Mouse (Mus musculus) limb, embryonic 10.5 days (tissue): ENCODE data around the gene Tectb. TPM values are rescaled to one million over a fixed set of nuclear protein-coding genes. Genes with fewer than 3 reads are reported as not detected.

Experiments used
- microRNA-seq: library from miRNA; unstranded; fragments of <30 nt; microRNA quantifications from one replicate; pipeline ENCODE4, GENCODE M21; 2017
- polyA plus RNA-seq: library from polyadenylated mRNA; unstranded; fragments of >200 nt; fragmentation: Nextera tagmentation; extraction: Ambion mirVana; gene quantifications from 2 replicates; pipeline ENCODE4 v1.2.1, GENCODE M21; 2016

The Tectb gene
- polyA plus RNA-seq, 1 experiment from 2014 or later: not detected

Small RNA genes lying within 50 kb of the gene (microRNA-seq; reads per million reads assigned to microRNA genes)
- gene Mir6715: not detected

Other genes with a start within 250 kb of the Tectb start
- 15.8 and 16.2 TPM in 2 replicates for gene Gpam, start 53.5 kb upstream of the Tectb start, polyA plus RNA-seq
- not detected in 2 replicates for gene Gucy2g, start 60.5 kb downstream of the Tectb start, polyA plus RNA-seq
- 15.4 and 25.6 TPM in 2 replicates for gene Acsl5, start 71.2 kb downstream of the Tectb start, polyA plus RNA-seq
- gene Zdhhc6, start 135.3 kb downstream of the Tectb start, polyA plus RNA-seq: 113 and 120 TPM in 2 replicates
- 26.3 and 29.8 TPM in 2 replicates for gene Vti1a, start 135.6 kb downstream of the Tectb start, polyA plus RNA-seq